Mouse (Mus musculus) lung, embryonic 14.5 days (tissue): ENCODE measurements around the gene Zfand3. TPM values are rescaled to one million over a fixed set of nuclear protein-coding genes. Genes with fewer than 3 reads are reported as not detected.

Experiments used
- ATAC-seq: fragments of 200-750 bp; cut with Nextera tagmentation; 2 replicates; pipeline ENCODE4 v1.8.0; 2017; ENCODE audit warnings: mild to moderate bottlenecking, moderate TSS enrichment, moderate library complexity; ENCODE audit not compliant: insufficient read depth
- DNase-seq: peaks from one replicate; pipeline ENCODE4 v3.0.0-alpha.2; 2015
- H3K27ac ChIP-seq: fragments of 300-500 bp; sonication (generic); 2 replicates; pipeline ENCODE4 v1.5.1; 2014; ENCODE audit warnings: low read depth, mild to moderate bottlenecking, moderate library complexity
- H3K27me3 ChIP-seq: fragments of 300-500 bp; sonication (generic); 2 replicates; pipeline ENCODE4 v1.6.1; 2014; ENCODE audit warnings: low read length, control low read depth; ENCODE audit not compliant: insufficient read depth
- H3K36me3 ChIP-seq: fragments of 300-500 bp; sonication (generic); 2 replicates; pipeline ENCODE4 v1.6.1; 2014; ENCODE audit warnings: control low read depth; ENCODE audit not compliant: insufficient read depth
- H3K4me1 ChIP-seq: fragments of 300-500 bp; sonication (generic); 2 replicates; pipeline ENCODE4 v1.6.1; 2014; ENCODE audit warnings: antibody characterized with exemption, control low read depth; ENCODE audit not compliant: insufficient read depth
- H3K4me2 ChIP-seq: fragments of 300-500 bp; sonication (generic); 2 replicates; pipeline ENCODE4 v1.6.1; 2014; ENCODE audit warnings: mild to moderate bottlenecking
- H3K4me3 ChIP-seq: fragments of 300-500 bp; sonication (generic); 2 replicates; pipeline ENCODE4 v1.5.1; 2014; ENCODE audit warnings: low read depth, low read length
- H3K9ac ChIP-seq: fragments of 300-500 bp; sonication (generic); 2 replicates; pipeline ENCODE4 v1.6.1; 2014
- H3K9me3 ChIP-seq: fragments of 300-500 bp; sonication (generic); 2 replicates; pipeline ENCODE4 v1.6.1; 2016; ENCODE audit warnings: low read depth, low read length, control low read depth
- CTCF ChIP-seq: IDR thresholded peaks from 2 replicates; pipeline ENCODE4 v1.5.1; 2016; ENCODE audit warnings: antibody characterized with exemption, low read depth
- WGBS: fragments of 180-500 bp; shearing (Covaris S2); extraction: QIAGEN DNeasy Blood & Tissue Kit; methylation state at CpG from one replicate; pipeline ENCODE4 v1.1.7; 2014; 5-methylcytosine and 5-hydroxymethylcytosine counted together
- polyA plus RNA-seq: library from polyadenylated mRNA; unstranded; fragments of >200 nt; fragmentation: Nextera tagmentation; extraction: Ambion mirVana; gene quantifications from 2 replicates; pipeline ENCODE4 v1.2.1, GENCODE M21; 2014

Zfand3 gene
- polyA plus RNA-seq, 1 experiment from 2014 or later, result 47.5 TPM

GRCm38 (mm10) chr17:30241720-30242322 is 237.3 kb downstream of the Zfand3 start:
- Histone ChIP-seq H3K4me2 (no peak overlapping the region), H3K4me3 (no peak overlapping the region), H3K9ac (no peak overlapping the region), H3K27me3 (no peaks in the 10 kb centered on the region), H3K9me3 (no peaks in the 10 kb centered on the region), H3K27ac (no peak overlapping the region), H3K36me3 (no peaks in the 10 kb centered on the region), H3K4me1 (peaks cover 8% of the 10 kb centered on the region; the same call in 1 of the 2 replicates)
- no peak for ATAC-seq
- no peak for TF ChIP-seq CTCF
- DNase-seq, result peak; percentile 66
- WGBS, result 52% methylated on average over 17 of the region's 17 CpGs

- no peaks in the 10 kb centered on the region for H3K36me3 ChIP-seq
- H3K27ac ChIP-seq, result no peak overlapping the region
- H3K4me3 ChIP-seq, result no peak overlapping the region
- no peaks in the 10 kb centered on the region for H3K27me3 ChIP-seq
- H3K4me1 ChIP-seq, result peaks cover 8% of the 10 kb centered on the region; the same call in 1 of the 2 replicates
- no peak for TF ChIP-seq CTCF
- H3K4me2 ChIP-seq, result no peak overlapping the region
- 89% methylated on average over 4 of the region's 4 CpGs for WGBS
- ATAC-seq, result no peak
- H3K9ac ChIP-seq, result no peak overlapping the region
- no peaks in the 10 kb centered on the region for H3K9me3 ChIP-seq
- no peak for DNase-seq
Measured at GRCm38 (mm10) chr17:30242647-30243046, 238.1 kb downstream of the Zfand3 start.

GRCm38 (mm10) chr17:30243540-30243939 is 239.0 kb downstream of the Zfand3 start:
- no peak overlapping the region for H3K9ac ChIP-seq
- H3K4me3 ChIP-seq, result no peak overlapping the region
- peak; percentile 29 for DNase-seq
- no peak overlapping the region for H3K4me2 ChIP-seq
- no peak overlapping the region for H3K27ac ChIP-seq
- no peaks in the 10 kb centered on the region for H3K27me3 ChIP-seq
- peaks cover 8% of the 10 kb centered on the region; the same call in 1 of the 2 replicates for H3K4me1 ChIP-seq
- no peak for ATAC-seq
- H3K9me3 ChIP-seq, result no peaks in the 10 kb centered on the region
- no peaks in the 10 kb centered on the region for H3K36me3 ChIP-seq
- TF ChIP-seq CTCF, result no peak
- WGBS, result 57% methylated on average over 7 of the region's 7 CpGs

GRCm38 (mm10) chr17:30244651-30245307 is 240.2 kb downstream of the Zfand3 start:
- no peak overlapping the region for H3K4me2 ChIP-seq
- H3K27me3 ChIP-seq, result no peaks in the 10 kb centered on the region
- no peak for TF ChIP-seq CTCF
- no peaks in the 10 kb centered on the region for H3K36me3 ChIP-seq
- H3K4me1 ChIP-seq, result peaks cover 8% of the 10 kb centered on the region; the same call in 1 of the 2 replicates
- H3K9ac ChIP-seq, result no peak overlapping the region
- WGBS, result 51% methylated on average over 14 of the region's 14 CpGs
- no peak overlapping the region for H3K4me3 ChIP-seq
- no peaks in the 10 kb centered on the region for H3K9me3 ChIP-seq
- DNase-seq (peak; percentile 24), ATAC-seq (peak; percentile 54; the same call in 1 of the 2 replicates)
- H3K27ac ChIP-seq, result 0 out of 2 replicates have a peak overlapping the region, but pooled peaks have one; percentile 36

GRCm38 (mm10) chr17:30245308-30245706 is 240.8 kb downstream of the Zfand3 start:
- Histone ChIP-seq H3K4me1 (peaks cover 8% of the 10 kb centered on the region; the same call in 1 of the 2 replicates), H3K9me3 (no peaks in the 10 kb centered on the region), H3K4me3 (no peak overlapping the region), H3K4me2 (no peak overlapping the region), H3K27ac (no peak overlapping the region), H3K27me3 (no peaks in the 10 kb centered on the region), H3K9ac (no peak overlapping the region), H3K36me3 (no peaks in the 10 kb centered on the region)
- DNase-seq, result no peak
- ATAC-seq, result no peak
- 69% methylated on average over 10 of the region's 10 CpGs for WGBS
- no peak for TF ChIP-seq CTCF

GRCm38 (mm10) chr17:30253028-30253427 is 248.5 kb downstream of the Zfand3 start:
- H3K27me3 ChIP-seq, result no peaks in the 10 kb centered on the region
- H3K36me3 ChIP-seq, result no peaks in the 10 kb centered on the region
- H3K9ac ChIP-seq, result no peak overlapping the region
- WGBS, result 87% methylated on average over 5 of the region's 5 CpGs
- no peaks in the 10 kb centered on the region for H3K4me1 ChIP-seq
- no peak overlapping the region for H3K27ac ChIP-seq
- no peak for DNase-seq
- no peaks in the 10 kb centered on the region for H3K9me3 ChIP-seq
- TF ChIP-seq CTCF, result no peak
- ATAC-seq, result no peak
- H3K4me3 ChIP-seq, result no peak overlapping the region
- H3K4me2 ChIP-seq, result no peak overlapping the region

GRCm38 (mm10) chr17:30253924-30254323 is 249.4 kb downstream of the Zfand3 start:
- H3K36me3 ChIP-seq, result no peaks in the 10 kb centered on the region
- no peaks in the 10 kb centered on the region for H3K9me3 ChIP-seq
- no peak overlapping the region for H3K4me2 ChIP-seq
- H3K27ac ChIP-seq, result no peak overlapping the region
- H3K9ac ChIP-seq, result no peak overlapping the region
- H3K4me3 ChIP-seq, result no peak overlapping the region
- H3K4me1 ChIP-seq, result no peaks in the 10 kb centered on the region
- H3K27me3 ChIP-seq, result no peaks in the 10 kb centered on the region
- ATAC-seq (no peak), DNase-seq (no peak)
- TF ChIP-seq CTCF, result no peak
- WGBS, result 57% methylated on average over 7 of the region's 7 CpGs
